Mouse (Mus musculus) gastrocnemius, adult 18-20 months (tissue): Measurements from ENCODE around the gene Tbx4. TPM values are rescaled to one million over a fixed set of nuclear protein-coding genes. Genes with fewer than 3 reads are reported as not detected.
A peak's percentile ranks its signal among the peaks of the same experiment; 100 is the strongest.

Experiments
- DNase-seq: peaks from one replicate; pipeline ENCODE4 v3.0.0; 2021; ENCODE audit warnings: low spot score
- long read RNA-seq, 2 experiments: library from polyadenylated mRNA; stranded (forward); transcript quantifications; one replicate each; pipeline ENCODE4 v2.0.0; 2021
- total RNA-seq, 2 experiments: library from RNA; stranded (reverse); gene quantifications; 2 replicates each; pipeline ENCODE4 v1.2.3; 2021

The Tbx4 gene
- 1 to 10 TPM; 1.3 to 1.4 TPM for total RNA-seq
- long read RNA-seq, experiment 1, partial matches to known transcripts, result 0 of 3 reads
- long read RNA-seq, experiment 1, other reads (novel, unspliced or antisense), result 0 of 3 reads
- long read RNA-seq, experiment 2, partial matches to known transcripts, result 0 of 2 reads
- long read RNA-seq, experiment 2, other reads (novel, unspliced or antisense), result 2 of 2 reads

- DNase-seq, result peak; percentile 12
Observed at GRCm38 (mm10) chr11:85885665-85886428, at the start of gene Tbx4. Gene Tbx4 (plus strand): TSS chr11:85886422.

- DNase-seq, result no peak
Observed at GRCm38 (mm10) chr11:85836523-85837290, 49.5 kb upstream of the Tbx4 start.

- DNase-seq, result no peak
Observed at GRCm38 (mm10) chr11:85837291-85837647, 49.0 kb upstream of the Tbx4 start.

- DNase-seq, result no peak
Observed at GRCm38 (mm10) chr11:85837648-85838423, 48.4 kb upstream of the Tbx4 start.

GRCm38 (mm10) chr11:85838424-85839257 lies 47.6 kb upstream of the Tbx4 start:
- no peak for DNase-seq

- DNase-seq, result no peak
Observed at GRCm38 (mm10) chr11:85839258-85840030, 46.8 kb upstream of the Tbx4 start.

GRCm38 (mm10) chr11:85840031-85840802 lies 46.0 kb upstream of the Tbx4 start:
- DNase-seq, result no peak

- DNase-seq, result no peak
Observed at GRCm38 (mm10) chr11:85840803-85841145, 45.4 kb upstream of the Tbx4 start.

GRCm38 (mm10) chr11:85841211-85841681 lies 45.0 kb upstream of the Tbx4 start:
- no peak for DNase-seq

- DNase-seq, result peak; percentile 66
Observed at GRCm38 (mm10) chr11:85841980-85842379, 44.2 kb upstream of the Tbx4 start.

GRCm38 (mm10) chr11:85842596-85843346 lies 43.5 kb upstream of the Tbx4 start:
- no peak for DNase-seq

GRCm38 (mm10) chr11:85843347-85843692 lies 42.9 kb upstream of the Tbx4 start:
- peak; percentile 77 for DNase-seq

- peak; percentile 91 for DNase-seq
Observed at GRCm38 (mm10) chr11:85844144-85844965, 41.9 kb upstream of the Tbx4 start.

GRCm38 (mm10) chr11:85844971-85845370 lies 41.3 kb upstream of the Tbx4 start:
- DNase-seq, result no peak

- peak; percentile 58 for DNase-seq
Observed at GRCm38 (mm10) chr11:85845921-85846320, 40.3 kb upstream of the Tbx4 start.

GRCm38 (mm10) chr11:85846509-85846908 lies 39.7 kb upstream of the Tbx4 start:
- DNase-seq, result peak; percentile 57

GRCm38 (mm10) chr11:85849037-85849436 lies 37.2 kb upstream of the Tbx4 start:
- DNase-seq, result peak; percentile 83

GRCm38 (mm10) chr11:85850233-85850632 lies 36.0 kb upstream of the Tbx4 start, which contains the start of gene Gm11444:
Gene Gm11444 (minus strand): TSS chr11:85850333.
- DNase-seq, result no peak
